Mouse (Mus musculus) brain, embryonic 14.5 days (tissue): ENCODE measurements around the gene Manba.

Experiments
- CTCF ChIP-seq: fragments of 200-500 bp; IDR thresholded peaks from 2 replicates; pipeline ENCODE4 v1.5.1; 2012; ENCODE audit warnings: inconsistent platforms, mild to moderate bottlenecking, moderate library complexity, borderline replicate concordance; ENCODE audit not compliant: insufficient read depth, insufficient read length; ENCODE audit errors: extremely low read depth
- POLR2A ChIP-seq: fragments of 200-500 bp; IDR thresholded peaks from 2 replicates; pipeline ENCODE4 v1.6.1; 2012; ENCODE audit warnings: mild to moderate bottlenecking, inconsistent platforms, borderline replicate concordance; ENCODE audit not compliant: poor library complexity, insufficient read depth, insufficient read length, severe bottlenecking; ENCODE audit errors: extremely low read depth

DNA sequence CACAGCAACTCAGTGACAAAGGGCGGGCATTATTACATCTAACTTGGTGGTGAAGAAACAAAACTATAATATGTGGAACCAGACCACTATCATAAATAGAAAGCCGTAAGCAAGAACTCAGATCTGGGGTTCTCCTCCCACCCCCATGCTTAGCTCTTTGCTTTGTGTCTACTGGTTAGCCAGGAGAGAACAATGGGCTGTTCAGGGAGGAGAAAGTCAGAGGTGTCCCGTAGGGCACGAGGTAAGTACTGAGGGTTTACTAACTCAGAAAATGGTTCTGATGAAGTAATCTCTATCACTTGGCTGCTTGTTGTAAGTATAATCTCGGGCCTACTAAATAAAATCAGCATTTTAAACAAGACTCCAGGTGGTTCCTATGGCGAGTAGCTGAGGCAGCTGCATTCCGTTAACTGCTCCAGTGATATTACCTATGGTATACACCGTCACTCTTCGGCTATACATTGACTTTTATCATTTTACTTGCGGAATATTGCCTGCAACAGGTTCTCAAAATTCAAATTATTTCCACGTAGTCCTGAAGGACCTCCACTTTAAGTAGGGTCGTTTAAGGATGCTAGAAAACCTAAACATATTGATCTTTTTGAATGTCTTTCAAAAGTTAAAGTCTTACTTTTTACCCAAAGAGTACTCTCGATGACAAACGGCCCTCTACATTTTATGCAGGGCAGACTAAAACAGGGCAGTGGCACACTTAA, 48.4 kb upstream of the Manba start:
- TF ChIP-seq POLR2A: no peak
- no peak for TF ChIP-seq CTCF
